Mouse (Mus musculus) liver, embryonic 11.5 days (tissue): ENCODE measurements around the gene Gtf2f2. TPM values are rescaled to one million over a fixed set of nuclear protein-coding genes. Genes with fewer than 3 reads are reported as not detected.
A peak's percentile ranks its signal among the peaks of the same experiment; 100 is the strongest.

ENCODE experiments used
- ATAC-seq: fragments of 200-750 bp; cut with Nextera tagmentation; replicated peaks from 2 replicates; pipeline ENCODE4 v1.8.0; 2017; ENCODE audit warnings: moderate number of reproducible peaks, mild to moderate bottlenecking, moderate TSS enrichment, moderate library complexity; ENCODE audit not compliant: low FRiP score
- DNase-seq: peaks from one replicate; pipeline ENCODE4 v3.0.0-alpha.2; 2017; ENCODE audit warnings: low spot score
- H3K27ac ChIP-seq: fragments of 300-500 bp; sonication (generic); 2 replicates; pipeline ENCODE4 v1.5.1; 2014; ENCODE audit warnings: mild to moderate bottlenecking, low read depth, low read length, control low read depth
- H3K27me3 ChIP-seq: fragments of 300-500 bp; sonication (generic); replicated peaks from 2 replicates; pipeline ENCODE4 v1.6.1; 2014; ENCODE audit warnings: low read length, mixed read lengths; ENCODE audit not compliant: control insufficient read depth, insufficient read depth
- H3K36me3 ChIP-seq: fragments of 300-500 bp; sonication (generic); 2 replicates; pipeline ENCODE4 v1.6.1; 2014; ENCODE audit warnings: mild to moderate bottlenecking, low read length, moderate library complexity, mixed read lengths; ENCODE audit not compliant: control insufficient read depth, insufficient read depth
- H3K4me1 ChIP-seq: fragments of 300-500 bp; sonication (generic); replicated peaks from 2 replicates; pipeline ENCODE4 v1.6.1; 2014; ENCODE audit warnings: low read length, mixed read lengths; ENCODE audit not compliant: control insufficient read depth, insufficient read depth
- H3K4me2 ChIP-seq: fragments of 300-500 bp; sonication (generic); 2 replicates; pipeline ENCODE4 v1.6.1; 2014; ENCODE audit warnings: mild to moderate bottlenecking, control low read depth, moderate library complexity
- H3K4me3 ChIP-seq: fragments of 300-500 bp; sonication (generic); 2 replicates; pipeline ENCODE4 v1.5.1; 2014; ENCODE audit warnings: low read depth, low read length, control low read depth
- H3K9ac ChIP-seq: fragments of 300-500 bp; sonication (generic); 2 replicates; pipeline ENCODE4 v1.6.1; 2014; ENCODE audit warnings: low read depth, low read length, control low read depth
- H3K9me3 ChIP-seq: fragments of 300-500 bp; sonication (generic); 2 replicates; pipeline ENCODE4 v1.6.1; 2016; ENCODE audit warnings: low read length, inconsistent platforms, mixed read lengths; ENCODE audit not compliant: control insufficient read depth
- WGBS: fragments of 180-500 bp; shearing (Covaris S2); extraction: QIAGEN DNeasy Blood & Tissue Kit; methylation state at CpG from one replicate; pipeline ENCODE4 v1.1.7; 2014; 5-methylcytosine and 5-hydroxymethylcytosine counted together
- polyA plus RNA-seq: library from polyadenylated mRNA; unstranded; fragments of >200 nt; fragmentation: Nextera tagmentation; extraction: Ambion mirVana; gene quantifications from 2 replicates; pipeline ENCODE4 v1.2.1, GENCODE M21; 2014

Gene Gtf2f2
- polyA plus RNA-seq, 1 experiment from 2014 or later, result 56.9 TPM

DNA sequence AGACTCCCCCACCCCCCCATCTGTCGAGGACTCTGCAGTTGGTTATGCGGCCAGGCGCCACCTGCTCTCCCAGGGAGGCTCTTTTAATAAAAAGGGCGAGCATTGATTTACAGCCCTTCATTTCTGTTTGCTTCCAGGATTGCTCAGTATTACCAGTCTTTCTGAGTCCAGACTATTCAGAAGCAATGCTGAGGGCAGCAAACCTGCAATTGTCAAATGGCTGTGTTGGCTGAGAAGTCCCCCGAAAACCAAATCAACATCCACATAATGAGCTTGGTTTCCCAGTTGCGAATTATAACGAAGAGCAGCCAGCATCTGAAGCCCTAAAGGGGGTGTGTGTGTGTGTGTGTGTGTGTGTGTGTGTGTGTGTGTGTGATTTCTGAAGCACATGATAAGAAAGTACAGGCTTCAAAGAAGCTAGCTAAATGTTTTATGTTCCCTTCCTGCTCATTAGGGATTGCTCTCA, 22.0 kb upstream of the Gtf2f2 start:
- DNase-seq (no peak), ATAC-seq (no peak)
- H3K9ac ChIP-seq, result no peak overlapping the region
- no peaks in the 10 kb centered on the region for H3K36me3 ChIP-seq
- no peak overlapping the region for H3K27ac ChIP-seq
- no peaks in the 10 kb centered on the region for H3K9me3 ChIP-seq
- H3K4me2 ChIP-seq, result no peak overlapping the region
- no peaks in the 10 kb centered on the region for H3K4me1 ChIP-seq
- no peaks in the 10 kb centered on the region for H3K27me3 ChIP-seq
- H3K4me3 ChIP-seq, result no peak overlapping the region
- 77% methylated on average over 7 of the region's 7 CpGs for WGBS

DNA sequence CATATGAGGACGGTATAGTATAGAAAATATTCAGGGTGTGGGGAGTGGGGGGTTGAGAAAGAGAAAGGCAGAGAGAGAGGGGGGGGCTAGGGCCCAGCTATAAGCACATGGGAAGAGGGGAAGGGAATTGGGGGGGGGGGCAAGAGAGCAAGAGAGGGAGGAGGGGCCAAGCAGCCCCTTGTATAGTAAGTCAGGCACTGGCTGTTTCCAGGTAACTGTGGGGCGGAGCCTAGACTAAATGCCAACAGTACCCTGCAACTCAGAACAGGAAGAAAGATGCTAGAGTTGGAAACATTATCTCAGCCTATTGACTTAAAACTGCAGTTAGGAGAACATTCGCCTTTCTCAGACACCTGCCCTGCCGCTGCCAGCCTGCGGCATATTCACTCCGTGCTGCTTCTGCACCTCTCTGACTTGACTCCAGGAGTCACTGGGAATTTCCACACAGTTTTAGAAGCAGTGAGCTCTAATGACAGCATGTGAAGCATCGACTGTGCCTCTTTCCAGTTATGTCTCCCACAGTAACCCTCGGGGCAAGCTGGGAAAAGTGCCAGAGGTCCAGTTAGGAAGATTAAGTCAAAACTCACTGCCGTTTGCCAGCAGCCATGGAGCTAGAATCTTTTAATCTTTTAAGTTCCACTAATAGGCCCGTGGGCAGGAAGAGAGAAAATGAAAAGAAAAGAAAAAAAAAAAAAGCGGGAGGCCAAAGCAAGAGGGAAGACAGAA, 20.6 kb upstream of the Gtf2f2 start:
- no peak overlapping the region for H3K27ac ChIP-seq
- no peak overlapping the region for H3K4me3 ChIP-seq
- H3K27me3 ChIP-seq, result no peaks in the 10 kb centered on the region
- H3K36me3 ChIP-seq, result no peaks in the 10 kb centered on the region
- H3K4me2 ChIP-seq, result no peak overlapping the region
- no peak overlapping the region for H3K9ac ChIP-seq
- no peak for DNase-seq
- H3K9me3 ChIP-seq, result no peaks in the 10 kb centered on the region
- WGBS, result 69% methylated on average over 11 of the region's 11 CpGs
- no peak for ATAC-seq
- H3K4me1 ChIP-seq, result no peaks in the 10 kb centered on the region

DNA sequence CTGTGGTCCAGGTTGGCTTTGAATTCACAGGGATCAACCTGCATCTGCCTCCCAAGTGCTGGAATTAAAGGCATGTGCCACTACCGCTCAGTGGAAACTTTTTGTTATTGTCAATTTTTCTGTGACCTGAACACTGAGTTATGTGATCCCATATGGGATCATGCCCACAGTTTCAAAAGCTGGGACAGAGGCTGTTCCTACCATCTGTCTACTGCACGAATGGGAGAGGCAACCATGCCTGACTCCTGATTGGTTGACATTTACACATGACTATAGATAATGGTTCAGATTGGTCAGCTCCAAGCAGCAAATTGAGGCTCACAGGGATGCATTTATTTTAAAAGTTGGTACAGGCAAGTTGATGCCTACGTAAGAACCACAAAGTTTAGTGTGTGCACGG, 14.0 kb upstream of the Gtf2f2 start:
- H3K4me2 ChIP-seq, result no peak overlapping the region
- DNase-seq (no peak), ATAC-seq (no peak)
- no peak overlapping the region for H3K4me3 ChIP-seq
- H3K9me3 ChIP-seq, result no peaks in the 10 kb centered on the region
- no peak overlapping the region for H3K9ac ChIP-seq
- H3K27ac ChIP-seq, result no peak overlapping the region
- no peaks in the 10 kb centered on the region for H3K27me3 ChIP-seq
- no peaks in the 10 kb centered on the region for H3K36me3 ChIP-seq
- no peaks in the 10 kb centered on the region for H3K4me1 ChIP-seq
- 81% methylated on average over 4 of the region's 4 CpGs for WGBS

GRCm38 (mm10) chr14:76020927-76021719, 10.5 kb upstream of the Gtf2f2 start:
- no peak for ATAC-seq

DNA sequence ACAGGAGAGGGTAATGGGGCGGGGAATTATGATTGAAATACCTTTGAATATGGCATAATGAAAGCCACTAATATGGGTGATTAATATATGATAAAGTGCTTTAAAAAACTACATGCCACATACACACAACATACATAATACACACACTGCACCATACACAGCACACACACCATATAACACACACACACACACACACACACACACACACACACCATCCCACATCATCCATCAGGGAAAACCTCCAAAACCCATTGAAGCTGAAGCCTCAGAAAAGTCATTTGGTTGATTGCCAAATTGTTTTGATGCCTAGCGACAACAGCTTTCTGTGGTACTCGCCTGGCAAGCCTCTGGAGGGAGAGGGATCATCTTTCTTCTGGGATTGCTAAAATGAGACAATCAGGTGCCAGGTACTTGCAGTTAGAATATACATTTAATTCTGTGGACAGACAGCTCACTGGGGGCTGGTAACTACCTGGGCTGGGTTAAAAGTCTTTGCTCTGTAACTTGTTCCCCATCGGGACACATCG, 9.7 kb upstream of the Gtf2f2 start:
- no peak overlapping the region for H3K4me3 ChIP-seq
- H3K9me3 ChIP-seq, result no peaks in the 10 kb centered on the region
- H3K36me3 ChIP-seq, result no peaks in the 10 kb centered on the region
- no peak overlapping the region for H3K27ac ChIP-seq
- no peak overlapping the region for H3K4me2 ChIP-seq
- WGBS, result 86% methylated on average over 5 of the region's 5 CpGs
- no peaks in the 10 kb centered on the region for H3K27me3 ChIP-seq
- DNase-seq, result no peak
- no peaks in the 10 kb centered on the region for H3K4me1 ChIP-seq
- no peak overlapping the region for H3K9ac ChIP-seq
- no peak for ATAC-seq

More at GRCm38 (mm10) chr14:76020927-76021719, 10.5 kb upstream of the Gtf2f2 start:
- H3K9me3 ChIP-seq, result no peaks in the 10 kb centered on the region
- H3K36me3 ChIP-seq, result no peaks in the 10 kb centered on the region
- WGBS, result 73% methylated on average over 7 of the region's 7 CpGs
- H3K27ac ChIP-seq, result no peak overlapping the region
- no peaks in the 10 kb centered on the region for H3K4me1 ChIP-seq
- H3K27me3 ChIP-seq, result no peaks in the 10 kb centered on the region
- H3K9ac ChIP-seq, result no peak overlapping the region
- H3K4me3 ChIP-seq, result no peak overlapping the region
- no peak overlapping the region for H3K4me2 ChIP-seq
- DNase-seq, result no peak

DNA sequence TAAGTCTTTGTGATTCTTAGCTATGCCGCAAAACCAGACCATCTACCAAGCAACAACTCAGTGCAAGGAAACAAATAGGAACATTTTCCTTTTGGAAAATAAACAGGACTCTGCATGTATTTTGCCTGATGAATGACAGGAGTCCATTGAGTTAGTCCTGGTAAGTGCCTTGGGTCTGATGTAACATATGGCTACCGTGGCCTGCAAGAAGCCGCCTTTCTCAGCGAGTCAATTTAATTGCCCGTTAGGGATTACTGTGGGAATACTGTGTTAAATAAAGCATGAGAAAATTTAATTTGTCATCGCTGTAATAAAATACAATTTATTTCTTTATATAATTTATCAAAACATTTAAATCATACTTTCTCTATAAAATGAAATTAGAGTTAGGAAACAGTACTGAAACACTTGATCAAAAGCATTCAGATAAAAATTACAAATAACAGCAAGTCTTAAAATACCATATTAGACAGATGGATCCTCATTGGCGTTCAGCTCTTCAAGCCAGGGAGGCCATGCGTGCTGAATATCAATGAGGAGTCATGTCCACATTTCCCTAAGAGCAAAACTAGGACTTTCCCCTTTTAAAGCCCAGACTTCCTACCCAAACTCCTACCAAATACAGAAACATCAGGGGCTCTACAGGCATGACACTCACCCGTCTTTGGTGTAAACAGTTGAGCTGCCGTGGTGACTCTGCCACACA, 7.3 kb upstream of the Gtf2f2 start:
- DNase-seq, result no peak
- Histone ChIP-seq H3K4me2 (no peak overlapping the region), H3K4me3 (no peak overlapping the region), H3K27ac (no peak overlapping the region), H3K36me3 (no peaks in the 10 kb centered on the region), H3K9ac (no peak overlapping the region), H3K9me3 (no peaks in the 10 kb centered on the region), H3K27me3 (no peaks in the 10 kb centered on the region), H3K4me1 (no peaks in the 10 kb centered on the region)
- no peak for ATAC-seq
- WGBS, result 87% methylated on average over 10 of the region's 10 CpGs

GRCm38 (mm10) chr14:76014331-76014730, 3.7 kb upstream of the Gtf2f2 start:
- Histone ChIP-seq H3K4me3 (no peak overlapping the region), H3K36me3 (no peaks in the 10 kb centered on the region), H3K9me3 (no peaks in the 10 kb centered on the region), H3K27me3 (no peaks in the 10 kb centered on the region), H3K4me2 (no peak overlapping the region), H3K4me1 (peaks cover 6% of the 10 kb centered on the region; the same call in 1 of the 2 replicates), H3K27ac (no peak overlapping the region), H3K9ac (no peak overlapping the region)
- DNase-seq (no peak), ATAC-seq (no peak)
- WGBS, result 54% methylated on average over 2 of the region's 2 CpGs

DNA sequence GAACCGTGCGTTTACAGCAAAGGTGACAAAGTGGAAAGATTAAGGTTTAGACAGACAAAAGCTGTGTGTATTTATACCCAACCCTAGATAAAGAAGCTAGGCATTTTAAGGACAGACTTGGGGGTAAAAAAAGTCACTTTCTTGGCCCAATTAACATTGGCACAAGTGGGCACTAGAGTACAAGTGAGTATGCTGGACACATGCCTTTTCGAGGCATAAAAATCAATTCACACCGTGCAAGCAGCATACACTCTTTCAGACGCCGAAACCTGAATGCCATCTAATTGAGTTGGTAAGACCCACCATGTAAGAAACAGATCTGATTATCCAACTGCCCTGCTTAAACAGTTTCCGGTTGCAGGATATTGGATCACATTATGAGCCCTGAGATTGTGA, 395 bp upstream of the Gtf2f2 start:
- ATAC-seq (peak; percentile 22; the same call in 1 of the 2 replicates), DNase-seq (no peak)
- WGBS, result 29% methylated on average over 7 of the region's 7 CpGs
- H3K27ac ChIP-seq, result no peak overlapping the region
- peak overlapping the region; percentile 95 for H3K4me3 ChIP-seq
- H3K4me1 ChIP-seq, result peaks cover 10% of the 10 kb centered on the region; the same call in 1 of the 2 replicates
- no peaks in the 10 kb centered on the region for H3K27me3 ChIP-seq
- H3K4me2 ChIP-seq, result peak overlapping the region; percentile 68
- peak overlapping the region; percentile 89; the same call in 1 of the 2 replicates for H3K9ac ChIP-seq
- no peaks in the 10 kb centered on the region for H3K36me3 ChIP-seq
- no peaks in the 10 kb centered on the region for H3K9me3 ChIP-seq
